Mouse (Mus musculus) hindbrain, postnatal 0 days (tissue): Measurements from ENCODE around the gene Kdm5b. TPM values are rescaled to one million over a fixed set of nuclear protein-coding genes. Genes with fewer than 3 reads are reported as not detected.
A peak's percentile ranks its signal among the peaks of the same experiment; 100 is the strongest.

Experiments used
- ATAC-seq: fragments of 200-750 bp; cut with Nextera tagmentation; 2 replicates; pipeline ENCODE4 v1.8.0; 2017; ENCODE audit warnings: mild to moderate bottlenecking, moderate TSS enrichment, moderate library complexity
- DNase-seq: peaks from one replicate; pipeline ENCODE4 v3.0.0-alpha.2; 2015; ENCODE audit warnings: low spot score
- H3K27ac ChIP-seq: fragments of 300-500 bp; sonication (generic); 2 replicates; pipeline ENCODE4 v1.5.1; 2014; ENCODE audit warnings: mild to moderate bottlenecking
- H3K27me3 ChIP-seq: fragments of 300-500 bp; sonication (generic); 2 replicates; pipeline ENCODE4 v1.6.1; 2014; ENCODE audit warnings: low read length, mixed read lengths; ENCODE audit not compliant: insufficient read depth
- H3K36me3 ChIP-seq: fragments of 300-500 bp; sonication (generic); 2 replicates; pipeline ENCODE4 v1.6.1; 2014; ENCODE audit warnings: low read length, mixed read lengths; ENCODE audit not compliant: insufficient read depth
- H3K4me1 ChIP-seq: fragments of 300-500 bp; sonication (generic); 2 replicates; pipeline ENCODE4 v1.6.1; 2014; ENCODE audit warnings: antibody characterized with exemption, low read length, mixed read lengths; ENCODE audit not compliant: insufficient read depth
- H3K4me2 ChIP-seq: fragments of 300-500 bp; sonication (generic); 2 replicates; pipeline ENCODE4 v1.6.1; 2014; ENCODE audit warnings: low read depth, mild to moderate bottlenecking, low read length, moderate library complexity, mixed read lengths
- H3K4me3 ChIP-seq: fragments of 300-500 bp; sonication (generic); 2 replicates; pipeline ENCODE4 v1.5.1; 2014; ENCODE audit warnings: low read length
- H3K9ac ChIP-seq: fragments of 300-500 bp; sonication (generic); replicated peaks from 2 replicates; pipeline ENCODE4 v1.6.1; 2014; ENCODE audit warnings: mild to moderate bottlenecking, low read length, moderate library complexity, mixed read lengths
- H3K9me3 ChIP-seq: fragments of 300-500 bp; sonication (generic); 2 replicates; pipeline ENCODE4 v1.6.1; 2016; ENCODE audit warnings: low read length, mixed read lengths
- CTCF ChIP-seq: IDR thresholded peaks from 2 replicates; pipeline ENCODE4 v1.5.1; 2016; ENCODE audit warnings: antibody characterized with exemption, control low read depth, low read depth
- WGBS: fragments of 180-500 bp; shearing (Covaris S2); extraction: QIAGEN DNeasy Blood & Tissue Kit; methylation state at CpG from one replicate; pipeline ENCODE4 v1.1.7; 2014; 5-methylcytosine and 5-hydroxymethylcytosine counted together
- polyA plus RNA-seq: library from polyadenylated mRNA; unstranded; fragments of >200 nt; fragmentation: Nextera tagmentation; extraction: Ambion mirVana; gene quantifications from 2 replicates; pipeline ENCODE4 v1.2.1, GENCODE M21; 2015
- total RNA-seq: library from RNA; depleted of rRNA; stranded (reverse); fragments of >200 nt; gene quantifications from 2 replicates; pipeline ENCODE4 v1.2.3, GENCODE M21; 2014

The Kdm5b gene
- total and polyA plus RNA-seq, 2 experiments from 2014 or later, result 42.1 to 59.2 TPM

DNA sequence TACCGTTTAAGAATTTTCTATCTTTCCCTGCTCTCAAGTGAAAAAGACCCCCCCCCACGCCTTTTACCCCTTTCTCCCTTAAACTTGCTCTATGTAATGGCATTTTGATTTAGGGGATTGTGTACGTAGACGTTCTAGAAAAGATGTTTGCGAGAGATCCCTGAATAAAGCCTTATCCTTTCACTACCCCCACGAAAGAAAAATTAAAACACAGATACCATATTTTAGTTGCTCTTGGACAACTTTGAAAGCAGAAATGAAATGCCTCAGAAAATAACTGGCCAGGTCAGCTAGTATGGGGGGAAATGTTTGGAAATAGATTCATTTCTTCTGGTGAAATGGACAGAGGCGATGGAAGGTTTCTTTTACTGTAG is 1.8 kb downstream of the Kdm5b start:
- H3K9me3 ChIP-seq, result no peaks in the 10 kb centered on the region
- H3K36me3 ChIP-seq, result no peaks in the 10 kb centered on the region
- H3K27ac ChIP-seq, result peak overlapping the region; percentile 96
- WGBS, result 7% methylated on average over 7 of the region's 7 CpGs
- peaks cover 10% of the 10 kb centered on the region for H3K4me1 ChIP-seq
- H3K27me3 ChIP-seq, result no peaks in the 10 kb centered on the region
- peak overlapping the region; percentile 100 for H3K4me3 ChIP-seq
- ATAC-seq (no peak), DNase-seq (no peak)
- peak overlapping the region; percentile 78 for H3K4me2 ChIP-seq
- peak overlapping the region; percentile 97 for H3K9ac ChIP-seq
- no peak for TF ChIP-seq CTCF

DNA sequence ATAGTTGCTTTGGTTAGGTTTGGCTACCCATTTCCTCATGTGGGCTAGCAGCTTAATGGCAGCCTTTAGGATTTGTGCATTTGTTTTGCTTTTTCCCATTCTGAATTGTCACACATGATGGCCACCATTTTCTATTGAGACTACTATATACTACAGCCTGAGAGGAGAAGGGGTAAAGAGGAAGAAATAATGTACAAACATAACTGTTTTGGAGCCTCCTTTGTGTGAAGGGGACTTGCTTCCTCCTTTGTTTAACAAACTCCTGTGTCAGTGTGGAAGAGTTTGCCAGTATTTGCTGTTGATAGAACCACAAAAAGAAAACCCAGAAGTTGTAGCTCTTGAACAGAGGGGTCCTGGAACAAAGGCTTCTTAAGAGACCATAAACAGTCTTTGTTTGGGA is 2.5 kb downstream of the Kdm5b start:
- no peak for DNase-seq

DNA sequence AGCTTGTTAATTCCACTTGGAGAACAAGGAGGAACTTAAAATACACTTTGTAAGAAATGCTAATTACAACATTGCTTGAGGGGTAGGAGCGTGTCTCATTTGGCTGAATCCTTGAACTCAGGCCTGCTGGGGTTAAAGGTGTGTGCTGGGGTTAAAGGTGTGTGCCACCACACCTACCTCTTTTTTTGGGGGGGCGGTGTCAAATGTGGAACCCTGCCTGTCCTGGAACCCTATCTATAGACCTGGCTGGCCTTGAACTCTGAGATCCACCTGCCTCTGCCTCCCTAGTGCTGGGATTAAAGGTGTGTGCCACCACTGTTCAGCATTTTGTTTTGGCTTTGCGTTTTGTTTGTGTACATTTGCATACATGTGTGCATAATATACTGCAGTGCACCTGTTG is 3.8 kb downstream of the Kdm5b start:
- DNase-seq (no peak), ATAC-seq (no peak)
- Histone ChIP-seq H3K4me1 (peaks cover 10% of the 10 kb centered on the region), H3K36me3 (no peaks in the 10 kb centered on the region), H3K4me3 (no peak overlapping the region), H3K4me2 (no peak overlapping the region), H3K9me3 (no peaks in the 10 kb centered on the region), H3K27me3 (no peaks in the 10 kb centered on the region), H3K9ac (no peak overlapping the region), H3K27ac (no peak overlapping the region)
- no peak for TF ChIP-seq CTCF
- WGBS, result 84% methylated on average over 3 of the region's 3 CpGs

More for the DNA sequence above, 2.5 kb downstream of the Kdm5b start:
- H3K36me3 ChIP-seq, result no peaks in the 10 kb centered on the region
- H3K27ac ChIP-seq, result no peak overlapping the region
- no peaks in the 10 kb centered on the region for H3K27me3 ChIP-seq
- H3K9me3 ChIP-seq, result no peaks in the 10 kb centered on the region
- H3K4me2 ChIP-seq, result peak overlapping the region; percentile 78
- no peak for ATAC-seq
- peak overlapping the region; percentile 100 for H3K4me3 ChIP-seq
- peaks cover 10% of the 10 kb centered on the region for H3K4me1 ChIP-seq
- H3K9ac ChIP-seq, result peak overlapping the region; percentile 97; the same call in 1 of the 2 replicates
- TF ChIP-seq CTCF, result no peak

DNA sequence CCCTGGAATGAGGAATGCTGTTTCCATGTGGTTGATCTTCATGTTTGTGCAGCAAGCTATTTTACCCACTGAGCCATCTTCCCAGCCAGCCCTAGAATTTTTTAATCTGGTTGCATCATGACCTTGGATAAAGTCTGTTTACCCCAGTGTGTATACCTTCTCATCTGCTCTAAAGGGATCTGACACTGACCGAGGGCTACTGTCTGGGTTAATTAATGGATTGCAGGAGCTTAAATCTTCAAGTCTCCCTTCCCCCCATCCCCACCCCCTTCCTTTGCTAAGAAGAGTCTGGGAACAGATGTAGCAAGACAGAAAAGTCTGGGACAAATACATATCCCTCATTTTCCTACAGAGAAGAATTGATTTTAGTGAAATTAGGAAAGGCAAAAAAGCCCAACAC is 7.5 kb downstream of the Kdm5b start:
- WGBS, result 23% methylated on average over 1 of the region's 1 CpGs
- no peak for DNase-seq
- Histone ChIP-seq H3K4me3 (no peak overlapping the region), H3K4me1 (peaks cover 4% of the 10 kb centered on the region), H3K27me3 (no peaks in the 10 kb centered on the region), H3K9me3 (no peaks in the 10 kb centered on the region), H3K9ac (no peak overlapping the region), H3K36me3 (no peaks in the 10 kb centered on the region), H3K4me2 (no peak overlapping the region), H3K27ac (no peak overlapping the region)
- no peak for TF ChIP-seq CTCF
- no peak for ATAC-seq

DNA sequence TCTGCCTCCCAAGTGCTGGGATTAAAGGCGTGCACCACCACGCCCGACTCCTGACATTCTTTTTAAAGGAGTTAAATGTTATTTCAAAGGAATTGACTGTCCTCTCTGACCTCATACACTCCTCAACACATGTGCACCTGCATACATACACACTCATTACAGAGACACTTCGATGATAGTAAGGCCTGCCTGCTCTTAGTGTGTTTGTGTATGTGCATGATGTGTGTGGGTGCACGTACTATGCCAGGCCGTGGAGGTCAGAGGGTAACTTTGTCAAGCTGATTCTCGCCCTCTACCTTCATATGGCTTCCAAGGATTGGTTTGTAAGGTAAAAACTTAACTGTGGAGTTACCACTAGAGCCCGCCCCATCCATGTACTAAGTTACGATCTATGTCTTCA is 10.2 kb downstream of the Kdm5b start:
- H3K9ac ChIP-seq, result no peak overlapping the region
- H3K4me2 ChIP-seq, result no peak overlapping the region
- H3K27me3 ChIP-seq, result no peaks in the 10 kb centered on the region
- H3K36me3 ChIP-seq, result no peaks in the 10 kb centered on the region
- ATAC-seq (no peak), DNase-seq (no peak)
- no peak overlapping the region for H3K27ac ChIP-seq
- TF ChIP-seq CTCF, result no peak
- WGBS, result 92% methylated on average over 9 of the region's 9 CpGs
- no peaks in the 10 kb centered on the region for H3K9me3 ChIP-seq
- H3K4me1 ChIP-seq, result no peaks in the 10 kb centered on the region
- H3K4me3 ChIP-seq, result no peak overlapping the region

DNA sequence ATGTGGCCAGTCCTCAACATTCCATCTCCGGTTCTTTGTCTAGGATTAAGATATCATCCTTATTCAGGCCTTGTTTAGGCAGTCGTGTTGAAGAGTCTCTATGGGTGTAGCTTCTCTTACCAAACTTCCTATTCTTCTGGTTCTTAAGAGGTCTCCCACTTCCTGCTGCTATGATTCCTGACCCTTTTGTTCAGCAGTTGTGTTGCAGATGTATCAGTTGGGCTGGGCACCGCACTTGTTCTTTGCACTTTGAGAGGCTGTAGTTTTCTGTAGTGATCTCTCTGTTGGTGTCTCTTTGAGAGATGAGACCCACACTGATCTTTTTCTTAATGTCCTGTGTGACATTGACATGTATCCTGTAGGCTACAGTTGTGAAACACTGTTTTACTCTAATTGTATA is 10.7 kb downstream of the Kdm5b start:
- H3K4me3 ChIP-seq, result no peak overlapping the region

DNA sequence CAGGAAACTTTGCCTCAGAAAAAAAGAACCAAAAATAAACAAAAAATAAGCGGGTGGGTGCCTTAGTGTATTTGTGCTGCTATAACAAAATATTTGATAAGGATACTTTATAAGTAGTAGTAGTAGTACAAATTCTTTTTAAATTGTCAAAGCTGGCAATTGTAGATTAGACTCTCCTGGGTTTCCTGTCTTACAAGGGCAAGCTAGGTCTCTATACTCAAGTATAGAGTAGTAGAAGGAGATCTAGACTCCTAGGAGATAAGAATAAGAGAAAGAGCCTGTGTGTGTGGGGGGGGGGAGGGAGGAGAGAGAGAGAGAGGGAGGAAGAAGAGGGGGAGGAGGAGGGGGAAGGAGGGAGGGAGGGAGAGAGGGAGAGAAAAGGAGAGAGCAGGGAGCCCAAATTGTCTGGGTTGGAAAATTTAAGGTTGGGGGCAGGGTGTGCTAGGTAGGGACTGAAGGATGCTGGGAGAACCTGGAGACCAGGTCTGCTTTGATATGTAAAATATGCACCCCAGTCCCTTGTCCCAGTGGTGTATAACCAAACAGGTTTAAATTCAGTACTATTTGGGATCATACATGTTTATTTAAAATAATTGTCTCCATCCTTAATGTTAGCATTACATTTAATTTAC is 13.4 kb downstream of the Kdm5b start:
- no peak overlapping the region for H3K4me3 ChIP-seq
- DNase-seq (no peak), ATAC-seq (no peak)
- no peak overlapping the region for H3K4me2 ChIP-seq
- 92% methylated on average over 1 of the region's 1 CpGs for whole genome bisulfite sequencing
- no peaks in the 10 kb centered on the region for H3K9me3 ChIP-seq
- no peaks in the 10 kb centered on the region for H3K36me3 ChIP-seq
- no peaks in the 10 kb centered on the region for H3K27me3 ChIP-seq
- no peak overlapping the region for H3K9ac ChIP-seq
- H3K4me1 ChIP-seq, result no peaks in the 10 kb centered on the region
- TF ChIP-seq CTCF, result no peak
- no peak overlapping the region for H3K27ac ChIP-seq

More for the DNA sequence above, 10.7 kb downstream of the Kdm5b start:
- Histone ChIP-seq H3K36me3 (no peaks in the 10 kb centered on the region), H3K9me3 (no peaks in the 10 kb centered on the region), H3K4me1 (no peaks in the 10 kb centered on the region), H3K27me3 (no peaks in the 10 kb centered on the region), H3K27ac (no peak overlapping the region), H3K4me2 (no peak overlapping the region), H3K9ac (no peak overlapping the region)
- WGBS, result 45% methylated on average over 3 of the region's 3 CpGs
- TF ChIP-seq CTCF, result no peak
- ATAC-seq (no peak), DNase-seq (no peak)
